ENCODE assay signal across 22 mouse cellular contexts in genomic region chr8:85391438-85391837, GRCm38 (mm10).
"Had no signal": no experiment of that assay in that cellular context is flagged by ENCODE, and none has a peak within 500 bp of the region (broad histone marks: within the 10 kb centered on the region; RNA-seq: fewer than 3 reads in every experiment).

No protein-coding gene starts in this region.

- H3K9ac ChIP-seq: forebrain, postnatal 0 days; heart, embryonic 13.5 days; heart, embryonic 15.5 days; hindbrain, embryonic 13.5 days; hindbrain, embryonic 15.5 days; limb, embryonic 13.5 days had no signal

- H3K27me3 ChIP-seq: heart, embryonic 13.5 days; heart, embryonic 15.5 days; hindbrain, embryonic 13.5 days; hindbrain, embryonic 15.5 days; limb, embryonic 13.5 days had no signal

- H3K4me1 ChIP-seq: hindbrain, embryonic 13.5 days; hindbrain, embryonic 15.5 days; limb, embryonic 13.5 days had no signal

- DNase-seq: forebrain, postnatal 0 days; gastrocnemius, postnatal 14 days; gastrocnemius, postnatal 36 days; heart, adult 11 months; heart, adult 2 months; heart, postnatal 14 days; heart, postnatal 36 days; kidney, adult 18-20 months; kidney, adult 8-10 months; kidney, postnatal 10 days; kidney, postnatal 25 days; kidney, postnatal 4 days; left cerebral cortex, postnatal 4 days had no signal

- H3K4me2 ChIP-seq: heart, embryonic 11.5 days; heart, embryonic 13.5 days; heart, embryonic 15.5 days; hindbrain, embryonic 13.5 days; hindbrain, embryonic 15.5 days; limb, embryonic 13.5 days had no signal

- H3K9me3 ChIP-seq: heart, embryonic 13.5 days; heart, embryonic 15.5 days; hindbrain, embryonic 13.5 days; hindbrain, embryonic 15.5 days; limb, embryonic 13.5 days had no signal

- ATAC-seq: forebrain, postnatal 0 days; hindbrain, postnatal 0 days; intestine, postnatal 0 days had no signal

- H3K36me3 ChIP-seq: heart, embryonic 13.5 days; heart, embryonic 15.5 days; hindbrain, embryonic 13.5 days; hindbrain, embryonic 15.5 days; limb, embryonic 13.5 days had no signal

- H3K4me3 ChIP-seq: heart, adult 2 months; heart, embryonic 13.5 days; heart, embryonic 15.5 days; hindbrain, embryonic 13.5 days; hindbrain, embryonic 15.5 days; layer of hippocampus, adult 2 months; limb, embryonic 13.5 days had no signal

- H3K27ac ChIP-seq: heart, adult 2 months; heart, embryonic 13.5 days; heart, embryonic 15.5 days; hindbrain, embryonic 13.5 days; hindbrain, embryonic 15.5 days; hindbrain, postnatal 0 days; layer of hippocampus, adult 2 months; limb, embryonic 13.5 days had no signal
